Mouse (Mus musculus): ENCODE data around the gene Tecpr2.

The Tecpr2 gene

GRCm38 (mm10) chr12:110948082-110948909 is 59.2 kb downstream of the Tecpr2 start:
- DNase-seq (ENCODE audit: low spot score in 2 of 2), result no peak

GRCm38 (mm10) chr12:110948910-110949201 is 59.8 kb downstream of the Tecpr2 start:
- DNase-seq (ENCODE audit: low spot score in 2 of 2), result no peak

GRCm38 (mm10) chr12:110949410-110949809 is 60.3 kb downstream of the Tecpr2 start:
- no peak for DNase-seq (ENCODE audit: low spot score in 2 of 2)

- no peak for DNase-seq (ENCODE audit: low spot score in 2 of 2)
Observed at GRCm38 (mm10) chr12:110950151-110950550, 61.1 kb downstream of the Tecpr2 start.

- DNase-seq (ENCODE audit: low spot score in 2 of 2), result no peak
Observed at GRCm38 (mm10) chr12:110951236-110951635, 62.2 kb downstream of the Tecpr2 start.

- DNase-seq (ENCODE audit: low spot score in 2 of 2), result no peak
Observed at GRCm38 (mm10) chr12:110952628-110953385, 63.7 kb downstream of the Tecpr2 start.

GRCm38 (mm10) chr12:110953443-110953842 is 64.4 kb downstream of the Tecpr2 start:
- DNase-seq (ENCODE audit: low spot score in 2 of 2), result no peak

- no peak for DNase-seq (ENCODE audit: low spot score in 2 of 2)
Observed at GRCm38 (mm10) chr12:110953900-110954299, 64.8 kb downstream of the Tecpr2 start.

GRCm38 (mm10) chr12:110954351-110954991 is 65.4 kb downstream of the Tecpr2 start:
- no peak for DNase-seq (ENCODE audit: low spot score in 2 of 2)

- no peak for DNase-seq (ENCODE audit: low spot score in 2 of 2)
Observed at GRCm38 (mm10) chr12:110961973-110962372, 72.9 kb downstream of the Tecpr2 start.

- no peak for DNase-seq (ENCODE audit: low spot score in 2 of 2)
Observed at GRCm38 (mm10) chr12:110965500-110965899, 76.4 kb downstream of the Tecpr2 start.

GRCm38 (mm10) chr12:110966079-110966478 is 77.0 kb downstream of the Tecpr2 start:
- DNase-seq (ENCODE audit: low spot score in 2 of 2), result no peak

- DNase-seq (ENCODE audit: low spot score in 2 of 2), result no peak
Observed at GRCm38 (mm10) chr12:110967146-110967545, 78.1 kb downstream of the Tecpr2 start.

- DNase-seq (ENCODE audit: low spot score in 2 of 2), result no peak
Observed at GRCm38 (mm10) chr12:110970408-110970807, 81.3 kb downstream of the Tecpr2 start.

GRCm38 (mm10) chr12:110971972-110972371 is 82.9 kb downstream of the Tecpr2 start:
- no peak for DNase-seq (ENCODE audit: low spot score in 2 of 2)

- DNase-seq (ENCODE audit: low spot score in 2 of 2), result no peak
Observed at GRCm38 (mm10) chr12:110973829-110974228, 84.8 kb downstream of the Tecpr2 start.

- DNase-seq (ENCODE audit: low spot score in 2 of 2), result no peak
Observed at GRCm38 (mm10) chr12:110974295-110974694, 85.2 kb downstream of the Tecpr2 start.

GRCm38 (mm10) chr12:110974726-110975125 is 85.7 kb downstream of the Tecpr2 start:
- no peak for DNase-seq (ENCODE audit: low spot score in 2 of 2)

- no peak for DNase-seq (ENCODE audit: low spot score in 2 of 2)
Observed at GRCm38 (mm10) chr12:110975385-110975784, 86.3 kb downstream of the Tecpr2 start.

- DNase-seq (ENCODE audit: low spot score in 2 of 2), result no peak
Observed at GRCm38 (mm10) chr12:110975838-110976468, 86.9 kb downstream of the Tecpr2 start.

GRCm38 (mm10) chr12:110976589-110977344 is 87.7 kb downstream of the Tecpr2 start:
- no peak for DNase-seq (ENCODE audit: low spot score in 2 of 2)
